Mouse (Mus musculus): ENCODE results near the gene Hist2h2ac.
"Not testable (repeated sequence)": the region's sequence is repeated elsewhere in the genome, so short reads cannot be mapped to it uniquely, and the experiment has no call there.

GRCm38 (mm10) chr3:96268776-96269378 lies 48.2 kb upstream of the Hist2h2ac start:
- TF ChIP-seq CTCF (conservative IDR thresholded peaks at IDR 0.05; ENCODE audit: low read length); POU5F1 (IDR thresholded peaks at IDR 0.05; ENCODE audit: borderline replicate concordance, low read length): not testable (repeated sequence)

Measured in E14TG2a.4 (cell line).